Mouse (Mus musculus) G1E (cell line): ENCODE measurements around the gene 4930507D05Rik.
"Not testable (repeated sequence)": the region's sequence is repeated elsewhere in the genome, so short reads cannot be mapped to it uniquely, and the experiment has no call there.

Experiments used
- CTCF ChIP-seq: IDR thresholded peaks from 2 replicates; pipeline ENCODE4 v1.5.1; 2012; ENCODE audit warnings: low read depth, low read length, inconsistent platforms, mixed read lengths
- GATA1 ChIP-seq: IDR thresholded peaks from 2 replicates; pipeline ENCODE4 v1.6.1; 2012; ENCODE audit warnings: borderline replicate concordance, low read length, inconsistent platforms, mixed read lengths
- GATA2 ChIP-seq: IDR thresholded peaks from 2 replicates; pipeline ENCODE4 v1.6.1; 2012; ENCODE audit warnings: low read depth, low read length, inconsistent platforms, borderline replicate concordance
- POLR2AphosphoS5 ChIP-seq: IDR thresholded peaks from 2 replicates; pipeline ENCODE4 v1.6.1; 2012; ENCODE audit warnings: low read depth, low read length, inconsistent platforms; ENCODE audit not compliant: insufficient replicate concordance
- TAL1 ChIP-seq: conservative IDR thresholded peaks from 2 replicates; pipeline ENCODE4 v1.6.1; 2012; ENCODE audit warnings: low read depth, low read length, inconsistent platforms, mixed read lengths

- TF ChIP-seq CTCF, TAL1, GATA2, POLR2AphosphoS5, GATA1: not testable (repeated sequence)
Observed at GRCm38 (mm10) chr10:62452001-62452400, 2.7 kb downstream of the 4930507D05Rik start.
